7 mouse cellular contexts compared by ENCODE assay signal in genomic region chr4:119195582-119196320, GRCm38 (mm10). TPM values are rescaled to one million over a fixed set of nuclear protein-coding genes. Genes with fewer than 3 reads are reported as not detected.
DNase-seq lines count a peak whose midpoint lies in the region; ATAC-seq and TF ChIP-seq lines count a peak whose summit lies in the region.

No protein-coding gene starts in this region.

- peak overlapping the region; percentile 79 for H3K9ac ChIP-seq in lung, embryonic 14.5 days
- H3K9ac ChIP-seq in hindbrain, postnatal 0 days (replicated peaks; ENCODE audit: low read length) = peak overlapping the region; percentile 85
- peak overlapping the region; percentile 84 for H3K9ac ChIP-seq in midbrain, embryonic 11.5 days (ENCODE audit: low read length)

- H3K9me3 ChIP-seq in lung, embryonic 14.5 days (ENCODE audit: low read depth, low read length) = no peaks in the 10 kb centered on the region
- no peaks in the 10 kb centered on the region for H3K9me3 ChIP-seq in embryonic facial prominence, embryonic 10.5 days
- no peaks in the 10 kb centered on the region for H3K9me3 ChIP-seq in hindbrain, postnatal 0 days (ENCODE audit: low read length)
- no peaks in the 10 kb centered on the region for H3K9me3 ChIP-seq in midbrain, embryonic 11.5 days (ENCODE audit: control insufficient read depth, low read length)

- peaks cover 8% of the 10 kb centered on the region; the same call in 1 of the 2 replicates for H3K36me3 ChIP-seq in lung, embryonic 14.5 days (ENCODE audit: insufficient read depth)
- H3K36me3 ChIP-seq in embryonic facial prominence, embryonic 10.5 days (replicated peaks) = peaks cover 25% of the 10 kb centered on the region
- H3K36me3 ChIP-seq in hindbrain, postnatal 0 days (ENCODE audit: insufficient read depth, low read length) = peaks cover 2% of the 10 kb centered on the region; the same call in 1 of the 2 replicates
- H3K36me3 ChIP-seq in midbrain, embryonic 11.5 days (ENCODE audit: control insufficient read depth, insufficient read depth, low read length) = no peaks in the 10 kb centered on the region

- peak; percentile 4; the same call in 1 of the 2 replicates for ATAC-seq in lung, embryonic 14.5 days (ENCODE audit: insufficient read depth)
- no peak for ATAC-seq in hindbrain, postnatal 0 days
- no peak; the same call in 1 of the 2 replicates for ATAC-seq in midbrain, embryonic 11.5 days (ENCODE audit: low FRiP score)

- DNase-seq in lung, embryonic 14.5 days = peak; percentile 23
- no peak for DNase-seq in lung, postnatal 14 days
- DNase-seq in embryonic facial prominence, embryonic 10.5 days (ENCODE audit: low spot score) = no peak
- DNase-seq in hindbrain, postnatal 0 days (ENCODE audit: low spot score) = no peak
- peak; percentile 89 for DNase-seq in midbrain, embryonic 11.5 days (ENCODE audit: low spot score, missing footprints)
- DNase-seq in urinary bladder, postnatal 36 days (ENCODE audit: low spot score in 2 of 2) = no peak
- no peak for DNase-seq in ovary, postnatal 10 days (ENCODE audit: low spot score)

- no peak for TF ChIP-seq CTCF in lung, embryonic 14.5 days (IDR thresholded peaks at IDR 0.05; ENCODE audit: low read depth)
- TF ChIP-seq CTCF in hindbrain, postnatal 0 days (IDR thresholded peaks at IDR 0.05; ENCODE audit: low read depth) = no peak

- peak overlapping the region; percentile 63 for H3K27ac ChIP-seq in lung, embryonic 14.5 days (ENCODE audit: low read depth)
- peak overlapping the region; percentile 90 for H3K27ac ChIP-seq in embryonic facial prominence, embryonic 10.5 days (replicated peaks)
- peak overlapping the region; percentile 86 for H3K27ac ChIP-seq in hindbrain, postnatal 0 days
- H3K27ac ChIP-seq in midbrain, embryonic 11.5 days (ENCODE audit: low read depth, low read length) = peak overlapping the region; percentile 40; the same call in 1 of the 2 replicates

- 9% methylated on average over 18 of the region's 18 CpGs for whole genome bisulfite sequencing in lung, embryonic 14.5 days
- 10% methylated on average over 18 of the region's 18 CpGs for WGBS in embryonic facial prominence, embryonic 10.5 days
- WGBS in hindbrain, postnatal 0 days = 4% methylated on average over 16 of the region's 18 CpGs
- 7% methylated on average over 18 of the region's 18 CpGs for WGBS in midbrain, embryonic 11.5 days

- peak overlapping the region; percentile 63 for H3K4me2 ChIP-seq in lung, embryonic 14.5 days
- H3K4me2 ChIP-seq in hindbrain, postnatal 0 days (ENCODE audit: low read depth, low read length) = peak overlapping the region; percentile 57
- H3K4me2 ChIP-seq in midbrain, embryonic 11.5 days = peak overlapping the region; percentile 72

- H3K4me3 ChIP-seq in lung, embryonic 14.5 days (ENCODE audit: low read depth, low read length) = peak overlapping the region; percentile 72
- peak overlapping the region; percentile 86 for H3K4me3 ChIP-seq in embryonic facial prominence, embryonic 10.5 days
- peak overlapping the region; percentile 83 for H3K4me3 ChIP-seq in hindbrain, postnatal 0 days (ENCODE audit: low read length)
- peak overlapping the region; percentile 81 for H3K4me3 ChIP-seq in midbrain, embryonic 11.5 days (ENCODE audit: low read depth, low read length)

- no peaks in the 10 kb centered on the region for H3K27me3 ChIP-seq in lung, embryonic 14.5 days (ENCODE audit: insufficient read depth, low read length)
- H3K27me3 ChIP-seq in embryonic facial prominence, embryonic 10.5 days (replicated peaks; ENCODE audit: low read depth, poor library complexity, severe bottlenecking) = no peaks in the 10 kb centered on the region
- H3K27me3 ChIP-seq in hindbrain, postnatal 0 days (ENCODE audit: insufficient read depth, low read length) = no peaks in the 10 kb centered on the region
- H3K27me3 ChIP-seq in midbrain, embryonic 11.5 days (ENCODE audit: control insufficient read depth, insufficient read depth, low read length) = no peaks in the 10 kb centered on the region

- H3K4me1 ChIP-seq in lung, embryonic 14.5 days (ENCODE audit: insufficient read depth) = peaks cover 5% of the 10 kb centered on the region
- H3K4me1 ChIP-seq in embryonic facial prominence, embryonic 10.5 days = peaks cover 31% of the 10 kb centered on the region
- H3K4me1 ChIP-seq in hindbrain, postnatal 0 days (ENCODE audit: insufficient read depth, low read length) = no peaks in the 10 kb centered on the region; the same call in 1 of the 2 replicates
- H3K4me1 ChIP-seq in midbrain, embryonic 11.5 days (ENCODE audit: control insufficient read depth, insufficient read depth, low read length) = peaks cover 11% of the 10 kb centered on the region

RNA-seq across cellular contexts. Expression of gene Svbp, which starts 0.6 kb away (rescaled TPM):
- 134 TPM in 2 replicates for polyA plus RNA-seq in lung, embryonic 14.5 days (2014; fragmentation: Nextera tagmentation; extraction: Ambion mirVana)
- 132 and 139 TPM in 2 replicates for polyA plus RNA-seq in embryonic facial prominence, embryonic 10.5 days (2016; fragmentation: Nextera tagmentation; extraction: Ambion mirVana)
- 40.9 and 64.7 TPM in 2 replicates for total RNA-seq in hindbrain, postnatal 0 days (2014; rRNA removed)
- 175 and 179 TPM in 2 replicates for polyA plus RNA-seq in hindbrain, postnatal 0 days (2015; fragmentation: Nextera tagmentation; extraction: Ambion mirVana)
- polyA plus RNA-seq in midbrain, embryonic 11.5 days (2014; fragmentation: Nextera tagmentation; extraction: Ambion mirVana) = 173 and 179 TPM in 2 replicates

RNA-seq across cellular contexts. Expression of gene Ermap, which starts 5.9 kb away (rescaled TPM):
- 0.57 and 0.79 TPM in 2 replicates for polyA plus RNA-seq in lung, embryonic 14.5 days (2014; fragmentation: Nextera tagmentation; extraction: Ambion mirVana)
- 7.2 and 7.4 TPM in 2 replicates for polyA plus RNA-seq in embryonic facial prominence, embryonic 10.5 days (2016; fragmentation: Nextera tagmentation; extraction: Ambion mirVana)
- total RNA-seq in hindbrain, postnatal 0 days (2014; rRNA removed) = 0.18 and 0.37 TPM in 2 replicates
- 0.48 and 0.50 TPM in 2 replicates for polyA plus RNA-seq in hindbrain, postnatal 0 days (2015; fragmentation: Nextera tagmentation; extraction: Ambion mirVana)
- polyA plus RNA-seq in midbrain, embryonic 11.5 days (2014; fragmentation: Nextera tagmentation; extraction: Ambion mirVana) = 7.7 and 9.3 TPM in 2 replicates

RNA-seq across cellular contexts. Expression of gene Zfp691, which starts 21.8 kb away (rescaled TPM):
- polyA plus RNA-seq in lung, embryonic 14.5 days (2014; fragmentation: Nextera tagmentation; extraction: Ambion mirVana) = 6.8 and 7.7 TPM in 2 replicates
- 11.4 and 13.9 TPM in 2 replicates for polyA plus RNA-seq in embryonic facial prominence, embryonic 10.5 days (2016; fragmentation: Nextera tagmentation; extraction: Ambion mirVana)
- total RNA-seq in hindbrain, postnatal 0 days (2014; rRNA removed) = 4.6 and 198 TPM in 2 replicates
- 3.6 and 3.7 TPM in 2 replicates for polyA plus RNA-seq in hindbrain, postnatal 0 days (2015; fragmentation: Nextera tagmentation; extraction: Ambion mirVana)
- 7.7 and 9.0 TPM in 2 replicates for polyA plus RNA-seq in midbrain, embryonic 11.5 days (2014; fragmentation: Nextera tagmentation; extraction: Ambion mirVana)

RNA-seq across cellular contexts. Expression of gene Tmem269, which starts 22.3 kb away (rescaled TPM):
- polyA plus RNA-seq in lung, embryonic 14.5 days (2014; fragmentation: Nextera tagmentation; extraction: Ambion mirVana) = not detected in 2 replicates
- polyA plus RNA-seq in embryonic facial prominence, embryonic 10.5 days (2016; fragmentation: Nextera tagmentation; extraction: Ambion mirVana) = 0.25 TPM in 1 of 2 replicates, not detected in the other
- 0.37 TPM in 1 of 2 replicates, not detected in the other for total RNA-seq in hindbrain, postnatal 0 days (2014; rRNA removed)
- 0.30 and 0.43 TPM in 2 replicates for polyA plus RNA-seq in hindbrain, postnatal 0 days (2015; fragmentation: Nextera tagmentation; extraction: Ambion mirVana)
- polyA plus RNA-seq in midbrain, embryonic 11.5 days (2014; fragmentation: Nextera tagmentation; extraction: Ambion mirVana) = 0.31 TPM in 1 of 2 replicates, not detected in the other

RNA-seq across cellular contexts. Expression of gene AU022252, which starts 36.8 kb away (rescaled TPM):
- polyA plus RNA-seq in lung, embryonic 14.5 days (2014; fragmentation: Nextera tagmentation; extraction: Ambion mirVana) = 29.0 and 32.3 TPM in 2 replicates
- polyA plus RNA-seq in embryonic facial prominence, embryonic 10.5 days (2016; fragmentation: Nextera tagmentation; extraction: Ambion mirVana) = 40.1 and 40.2 TPM in 2 replicates
- 15.3 and 26.4 TPM in 2 replicates for total RNA-seq in hindbrain, postnatal 0 days (2014; rRNA removed)
- polyA plus RNA-seq in hindbrain, postnatal 0 days (2015; fragmentation: Nextera tagmentation; extraction: Ambion mirVana) = 19.8 and 20.5 TPM in 2 replicates
- polyA plus RNA-seq in midbrain, embryonic 11.5 days (2014; fragmentation: Nextera tagmentation; extraction: Ambion mirVana) = 32.2 and 35.2 TPM in 2 replicates

Comparison
In these comparisons a context has a peak if more than half of its experiments do, and no peak if none do; other contexts are left out.
1. DNase-seq: peak in lung, embryonic 14.5 days (single experiment) and midbrain, embryonic 11.5 days (single experiment); none in lung, postnatal 14 days (single experiment), embryonic facial prominence, embryonic 10.5 days (single experiment), hindbrain, postnatal 0 days (single experiment), urinary bladder, postnatal 36 days (0 of 2) and ovary, postnatal 10 days (single experiment).
2. H3K27ac ChIP-seq: peak in every context shown above with its lines; median percentile 90 in embryonic facial prominence, embryonic 10.5 days; 86 in hindbrain, postnatal 0 days; 63 in lung, embryonic 14.5 days; 40 in midbrain, embryonic 11.5 days.
3. Peak in every context shown above with its lines, with median percentiles within 50 percentile points of each other: H3K4me2 ChIP-seq, H3K4me3 ChIP-seq and H3K9ac ChIP-seq.